Mouse (Mus musculus): ENCODE data around the gene Slc6a20b. TPM values are rescaled to one million over a fixed set of nuclear protein-coding genes. Genes with fewer than 3 reads are reported as not detected.

The Slc6a20b gene
- polyA plus RNA-seq, 1 experiment from 2014 or later: 0.24 TPM

DNA sequence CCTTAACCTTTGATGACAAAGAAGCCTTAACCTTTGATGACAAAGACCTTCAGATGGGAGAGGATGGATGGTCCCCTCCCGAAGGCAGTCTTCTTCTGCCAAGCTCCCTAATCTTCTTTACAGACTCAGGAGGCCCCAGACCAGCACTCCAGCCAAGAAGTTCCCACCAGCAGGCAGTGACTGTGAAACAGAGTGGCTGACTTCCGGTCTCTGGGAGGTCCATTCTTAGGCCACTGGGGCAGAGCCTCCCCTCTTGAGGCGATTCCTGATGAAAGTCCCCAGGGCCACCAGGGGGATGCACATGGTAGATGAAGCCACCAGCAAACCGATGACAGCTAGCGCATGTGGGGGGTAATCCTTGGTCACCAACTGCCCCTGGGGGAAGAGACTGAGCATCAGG, 4.4 kb upstream of the Slc6a20b start:
- Histone ChIP-seq H3K4me1 (no peaks in the 10 kb centered on the region), H3K27ac (replicated peaks) (no peak overlapping the region), H3K27me3 (no peaks in the 10 kb centered on the region), H3K4me2 (replicated peaks) (no peak overlapping the region), H3K9ac (replicated peaks) (no peak overlapping the region), H3K36me3 (no peaks in the 10 kb centered on the region), H3K9me3 (no peaks in the 10 kb centered on the region), H3K4me3 (no peak overlapping the region)
- no peak for ATAC-seq (replicated peaks)
- WGBS: 71% methylated on average over 5 of the region's 5 CpGs

DNA sequence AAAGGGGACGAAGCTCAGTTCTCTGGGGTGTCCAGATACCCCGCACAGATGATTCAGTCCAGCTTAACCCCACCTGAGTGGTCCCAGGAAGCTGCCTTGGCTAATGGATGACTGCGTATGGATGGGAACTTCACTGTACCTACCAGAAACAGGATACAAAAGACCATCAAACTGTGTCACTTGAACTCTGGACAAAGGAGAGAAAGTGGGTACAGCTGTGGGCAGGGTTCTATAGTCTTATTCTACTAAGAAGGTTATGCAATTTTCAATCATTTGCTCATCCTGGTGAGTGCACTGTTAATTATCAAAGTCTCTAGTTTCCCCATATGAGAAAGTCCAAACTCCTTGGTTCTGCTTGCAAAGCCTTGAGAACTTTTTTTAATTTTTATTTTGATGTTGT, 628 bp upstream of the Slc6a20b start:
- WGBS: 89% methylated on average over 3 of the region's 3 CpGs
- H3K27me3 ChIP-seq: no peaks in the 10 kb centered on the region
- H3K9me3 ChIP-seq: no peaks in the 10 kb centered on the region
- H3K9ac ChIP-seq (replicated peaks): no peak overlapping the region
- no peaks in the 10 kb centered on the region for H3K4me1 ChIP-seq
- H3K27ac ChIP-seq (replicated peaks): no peak overlapping the region
- H3K4me3 ChIP-seq: no peak overlapping the region
- H3K4me2 ChIP-seq (replicated peaks): no peak overlapping the region
- H3K36me3 ChIP-seq: no peaks in the 10 kb centered on the region
- ATAC-seq (replicated peaks): no peak

DNA sequence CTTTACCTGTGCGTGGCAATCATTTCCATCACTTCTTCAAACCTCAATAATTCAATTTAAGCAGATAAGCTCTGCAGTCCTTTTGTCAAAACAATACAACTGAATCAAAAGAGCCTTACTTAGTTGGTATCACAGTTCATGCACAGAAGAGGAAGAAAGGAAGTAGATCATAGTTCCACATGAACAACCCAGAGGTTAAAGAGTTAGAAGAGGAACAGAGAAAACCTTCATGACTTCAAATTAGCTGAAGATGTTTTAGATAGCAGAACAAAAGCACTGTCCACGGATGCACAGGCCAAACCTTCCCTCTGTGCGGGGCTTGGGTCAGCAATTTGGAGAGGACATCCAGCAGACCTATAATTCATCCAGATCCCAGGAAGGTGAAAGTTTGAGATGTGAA, 699 bp downstream of the Slc6a20b start:
- H3K4me1 ChIP-seq: no peaks in the 10 kb centered on the region
- H3K4me3 ChIP-seq: no peak overlapping the region
- 87% methylated on average over 3 of the region's 3 CpGs for WGBS
- H3K4me2 ChIP-seq (replicated peaks): no peak overlapping the region
- H3K36me3 ChIP-seq: no peaks in the 10 kb centered on the region
- no peak for ATAC-seq (replicated peaks)
- H3K27me3 ChIP-seq: no peaks in the 10 kb centered on the region
- H3K9ac ChIP-seq (replicated peaks): no peak overlapping the region
- H3K9me3 ChIP-seq: no peaks in the 10 kb centered on the region
- no peak overlapping the region for H3K27ac ChIP-seq (replicated peaks)

DNA sequence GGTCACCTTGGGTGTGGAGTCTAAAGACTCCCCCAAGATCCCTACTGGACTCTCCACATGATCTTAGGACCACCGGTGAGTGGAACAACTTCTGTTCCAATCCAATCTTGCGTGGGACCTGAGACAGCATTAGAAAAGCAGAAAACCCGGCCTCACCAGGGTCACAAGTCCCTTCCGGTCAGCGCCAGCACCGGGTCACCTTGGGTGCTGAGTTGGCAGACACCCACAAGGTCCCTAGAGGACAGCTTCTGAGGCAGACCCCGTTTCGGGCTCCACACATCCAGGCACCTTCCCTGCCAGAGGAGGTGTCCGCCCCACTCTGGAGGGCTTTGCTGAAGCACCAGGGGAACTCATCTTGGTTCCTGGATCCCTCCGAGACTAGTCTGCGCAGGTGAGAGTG, 6.5 kb downstream of the Slc6a20b start:
- 93% methylated on average over 11 of the region's 11 CpGs for WGBS
- H3K4me2 ChIP-seq (replicated peaks): no peak overlapping the region
- H3K4me3 ChIP-seq: no peak overlapping the region
- H3K9me3 ChIP-seq: no peaks in the 10 kb centered on the region
- H3K36me3 ChIP-seq: no peaks in the 10 kb centered on the region
- no peaks in the 10 kb centered on the region for H3K4me1 ChIP-seq
- no peak for ATAC-seq (replicated peaks)
- no peak overlapping the region for H3K27ac ChIP-seq (replicated peaks)
- H3K9ac ChIP-seq (replicated peaks): no peak overlapping the region
- H3K27me3 ChIP-seq: no peaks in the 10 kb centered on the region

DNA sequence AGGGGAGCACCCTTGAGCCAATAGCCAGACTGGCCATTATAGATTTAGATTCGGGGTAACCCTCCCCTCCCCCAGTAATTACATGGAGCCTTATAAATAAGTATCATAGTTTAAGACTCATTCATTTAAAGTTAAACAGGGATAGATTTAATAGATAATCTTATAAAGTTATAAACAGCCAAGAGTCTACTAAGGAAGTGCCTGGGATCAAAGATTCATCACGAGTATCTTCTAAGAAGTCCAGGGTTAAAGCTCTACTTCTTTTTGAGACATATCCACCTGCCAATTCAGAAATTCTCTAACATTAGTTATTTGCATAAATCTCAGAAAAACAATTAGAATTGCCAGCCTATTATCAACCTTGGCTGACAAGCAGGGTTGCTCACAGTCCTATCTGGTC, 7.6 kb downstream of the Slc6a20b start:
- H3K4me2 ChIP-seq (replicated peaks): no peak overlapping the region
- no peaks in the 10 kb centered on the region for H3K9me3 ChIP-seq
- H3K9ac ChIP-seq (replicated peaks): no peak overlapping the region
- no peak for ATAC-seq (replicated peaks)
- H3K27ac ChIP-seq (replicated peaks): no peak overlapping the region
- no peak overlapping the region for H3K4me3 ChIP-seq
- no peaks in the 10 kb centered on the region for H3K36me3 ChIP-seq
- no peaks in the 10 kb centered on the region for H3K27me3 ChIP-seq
- H3K4me1 ChIP-seq: no peaks in the 10 kb centered on the region
- WGBS: 82% methylated on average over 2 of the region's 2 CpGs

DNA sequence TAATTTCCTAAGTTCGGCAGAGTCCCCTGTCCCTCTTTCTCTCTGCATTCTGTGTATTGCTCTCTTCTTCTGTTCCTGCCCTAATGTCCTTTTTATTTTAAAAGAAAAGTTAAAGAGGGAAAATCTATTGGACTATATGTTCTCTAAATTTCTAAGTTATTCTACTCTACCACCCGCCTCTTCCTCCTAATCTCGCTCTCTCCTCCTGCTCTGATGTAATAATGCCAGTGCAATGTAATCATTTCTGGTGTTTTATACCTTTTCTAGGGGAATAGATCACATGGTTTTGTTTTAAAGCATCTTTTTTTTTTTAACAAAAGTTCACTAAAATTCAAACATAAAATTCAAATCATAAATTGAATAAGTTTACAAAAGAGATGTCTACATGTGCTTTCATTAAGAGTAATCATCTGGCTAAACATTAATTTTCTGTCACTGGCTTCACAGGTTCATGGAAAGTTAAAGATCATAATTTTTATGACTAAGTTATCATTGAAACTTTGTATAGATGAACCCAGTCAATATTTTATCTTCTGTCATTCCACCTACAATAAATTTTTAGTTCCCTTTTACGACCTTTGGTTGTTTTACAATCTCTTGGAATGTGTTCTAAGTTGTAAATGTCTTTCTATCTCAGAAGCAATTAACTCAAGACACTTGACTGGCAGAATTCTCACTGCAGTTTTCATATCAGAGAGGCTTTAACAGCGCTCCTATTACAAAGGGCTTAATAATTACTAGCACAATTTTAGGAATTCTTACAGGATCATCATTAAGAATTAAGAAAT, 11.9 kb downstream of the Slc6a20b start:
- Histone ChIP-seq H3K4me3 (no peak overlapping the region), H3K9ac (replicated peaks) (no peak overlapping the region), H3K27me3 (no peaks in the 10 kb centered on the region), H3K27ac (replicated peaks) (no peak overlapping the region), H3K36me3 (no peaks in the 10 kb centered on the region), H3K4me1 (no peaks in the 10 kb centered on the region), H3K4me2 (replicated peaks) (no peak overlapping the region), H3K9me3 (no peaks in the 10 kb centered on the region)
- 87% methylated on average over 5 of the region's 5 CpGs for WGBS
- no peak for ATAC-seq (replicated peaks)

DNA sequence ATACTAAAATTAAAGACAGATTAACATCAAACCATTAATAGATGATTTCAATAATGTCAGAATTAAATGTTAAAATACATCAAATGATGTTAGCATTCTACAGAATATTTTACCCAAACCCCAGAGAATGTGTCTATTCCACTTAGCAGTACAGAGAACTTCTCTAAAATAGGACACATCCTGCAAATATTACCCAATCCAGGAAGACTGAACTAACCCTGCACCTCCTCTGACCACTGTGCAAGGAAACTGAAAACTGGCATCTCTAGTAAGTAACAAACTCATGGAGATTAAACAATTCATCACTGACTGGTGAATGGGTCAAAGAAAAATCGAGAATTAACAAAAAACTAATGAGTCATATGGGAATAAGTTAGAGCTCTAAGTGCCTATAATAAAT, 30.8 kb downstream of the Slc6a20b start:
- H3K4me2 ChIP-seq (replicated peaks): no peak overlapping the region
- H3K27ac ChIP-seq (replicated peaks): no peak overlapping the region
- no peak for ATAC-seq (replicated peaks)
- H3K36me3 ChIP-seq: no peaks in the 10 kb centered on the region; the same call in 1 of the 2 replicates
- WGBS: 98% methylated on average over 1 of the region's 1 CpGs
- no peaks in the 10 kb centered on the region for H3K4me1 ChIP-seq
- no peak overlapping the region for H3K4me3 ChIP-seq
- no peak overlapping the region for H3K9ac ChIP-seq (replicated peaks)
- no peaks in the 10 kb centered on the region for H3K27me3 ChIP-seq
- no peaks in the 10 kb centered on the region for H3K9me3 ChIP-seq

DNA sequence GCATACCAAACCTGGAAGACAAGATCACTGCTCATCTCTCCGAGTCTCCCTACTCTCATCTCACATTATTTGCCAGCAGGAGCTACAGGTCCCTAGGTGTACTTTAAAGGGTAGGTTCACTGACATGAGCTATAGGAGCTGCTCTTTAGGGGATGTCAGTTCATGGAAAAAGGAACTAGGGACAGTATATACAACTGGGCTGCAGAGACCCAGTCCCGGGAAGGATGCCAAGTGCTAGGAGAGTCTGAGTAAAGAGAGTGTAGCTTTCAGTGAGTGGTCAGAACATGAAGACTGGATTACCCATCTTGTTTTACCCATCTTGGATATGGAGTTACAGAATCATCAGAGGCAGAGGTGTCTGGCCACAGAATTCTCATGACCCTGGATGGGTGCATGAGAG, 35.0 kb downstream of the Slc6a20b start:
- Histone ChIP-seq H3K4me2 (replicated peaks) (no peak overlapping the region), H3K9ac (replicated peaks) (no peak overlapping the region), H3K4me3 (no peak overlapping the region), H3K4me1 (no peaks in the 10 kb centered on the region), H3K27ac (replicated peaks) (no peak overlapping the region), H3K9me3 (no peaks in the 10 kb centered on the region), H3K36me3 (peaks cover 6% of the 10 kb centered on the region), H3K27me3 (no peaks in the 10 kb centered on the region)
- WGBS: 96% methylated on average over 2 of the region's 2 CpGs
- no peak for ATAC-seq (replicated peaks)

DNA sequence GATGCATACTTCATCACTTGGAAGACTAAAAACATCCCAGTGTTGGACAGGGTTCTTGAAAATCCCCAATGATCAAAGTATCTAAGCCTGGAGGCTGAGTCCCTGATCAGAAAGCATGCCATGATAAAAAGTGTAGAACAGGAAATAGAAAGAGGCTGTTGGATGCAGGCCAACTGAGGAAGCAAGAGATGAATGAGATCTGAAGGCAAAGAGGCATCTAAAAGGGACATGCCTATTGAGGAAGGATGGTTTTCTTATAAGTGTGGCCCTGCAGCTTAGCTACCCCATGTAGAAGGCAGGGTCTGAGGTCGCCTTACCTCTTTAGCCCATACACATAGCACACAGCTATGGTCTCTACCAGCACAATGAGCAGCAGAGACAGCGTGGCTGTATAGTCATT, 35.5 kb downstream of the Slc6a20b start:
- Histone ChIP-seq H3K36me3 (peaks cover 8% of the 10 kb centered on the region), H3K9ac (replicated peaks) (no peak overlapping the region), H3K4me3 (no peak overlapping the region), H3K27ac (replicated peaks) (no peak overlapping the region), H3K4me1 (no peaks in the 10 kb centered on the region), H3K9me3 (no peaks in the 10 kb centered on the region), H3K4me2 (replicated peaks) (no peak overlapping the region), H3K27me3 (no peaks in the 10 kb centered on the region)
- ATAC-seq (replicated peaks): no peak
- 98% methylated on average over 2 of the region's 2 CpGs for WGBS

DNA sequence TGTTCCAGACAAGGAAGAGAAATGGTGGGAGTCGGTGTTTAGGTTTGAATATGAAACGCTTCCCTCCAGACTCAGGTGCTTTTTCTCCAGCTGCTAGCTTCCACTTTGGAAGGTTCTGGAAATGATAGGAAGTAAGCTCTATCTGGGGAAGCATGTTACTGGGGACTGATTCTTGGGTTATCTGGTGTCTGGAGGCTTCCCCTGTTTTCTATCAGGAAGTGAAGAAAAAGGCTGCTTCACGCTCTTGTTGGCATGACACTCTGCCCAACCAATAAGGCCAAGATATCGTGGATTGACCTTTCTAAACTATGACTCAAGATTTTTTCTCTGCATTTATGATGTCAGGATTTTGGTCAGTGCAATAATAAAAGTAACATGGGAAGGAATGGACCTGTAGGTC, 37.2 kb downstream of the Slc6a20b start:
- Histone ChIP-seq H3K4me3 (no peak overlapping the region), H3K9me3 (no peaks in the 10 kb centered on the region), H3K27me3 (no peaks in the 10 kb centered on the region), H3K9ac (replicated peaks) (no peak overlapping the region), H3K4me1 (no peaks in the 10 kb centered on the region), H3K4me2 (replicated peaks) (no peak overlapping the region), H3K27ac (replicated peaks) (no peak overlapping the region), H3K36me3 (peaks cover 16% of the 10 kb centered on the region)
- ATAC-seq (replicated peaks): no peak
- 92% methylated on average over 4 of the region's 4 CpGs for WGBS

DNA sequence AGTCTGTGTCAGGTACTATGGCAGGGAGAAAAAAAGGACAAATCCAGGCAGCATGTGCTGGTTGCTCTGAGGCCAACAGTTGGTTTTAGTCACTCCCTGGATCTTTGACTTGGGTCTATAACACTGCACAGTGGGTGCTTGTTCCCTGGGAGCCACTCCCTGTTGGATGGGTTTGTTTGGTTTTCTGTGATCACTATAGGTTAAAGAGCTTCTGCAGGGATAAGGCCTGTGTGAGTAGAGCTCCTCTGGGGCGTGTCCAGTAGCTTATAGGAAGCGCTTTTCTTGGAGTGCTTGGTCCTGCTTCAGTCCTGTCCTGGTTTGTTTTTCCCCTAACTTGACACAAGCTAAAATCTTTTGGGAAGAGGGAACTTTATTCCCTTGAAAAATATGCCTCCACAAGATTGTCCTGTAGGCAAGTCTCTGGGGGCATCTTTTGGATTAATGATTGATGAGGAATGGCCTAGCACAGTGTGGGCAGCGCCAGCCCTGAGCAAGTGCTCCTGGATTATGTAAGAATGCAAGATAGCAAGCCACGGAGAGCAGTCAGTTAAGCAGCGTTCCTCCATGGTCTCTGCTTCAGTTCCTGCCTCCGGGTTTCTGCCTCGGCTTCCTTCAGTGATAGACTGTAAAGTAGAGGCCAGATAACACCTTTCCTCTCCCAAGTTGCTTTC, 43.0 kb downstream of the Slc6a20b start:
- H3K36me3 ChIP-seq: peaks cover 31% of the 10 kb centered on the region
- WGBS: 94% methylated on average over 7 of the region's 7 CpGs
- H3K27ac ChIP-seq (replicated peaks): no peak overlapping the region
- no peaks in the 10 kb centered on the region for H3K4me1 ChIP-seq
- no peak overlapping the region for H3K9ac ChIP-seq (replicated peaks)
- no peak overlapping the region for H3K4me3 ChIP-seq
- H3K4me2 ChIP-seq (replicated peaks): no peak overlapping the region
- H3K27me3 ChIP-seq: no peaks in the 10 kb centered on the region
- H3K9me3 ChIP-seq: no peaks in the 10 kb centered on the region
- no peak for ATAC-seq (replicated peaks)

DNA sequence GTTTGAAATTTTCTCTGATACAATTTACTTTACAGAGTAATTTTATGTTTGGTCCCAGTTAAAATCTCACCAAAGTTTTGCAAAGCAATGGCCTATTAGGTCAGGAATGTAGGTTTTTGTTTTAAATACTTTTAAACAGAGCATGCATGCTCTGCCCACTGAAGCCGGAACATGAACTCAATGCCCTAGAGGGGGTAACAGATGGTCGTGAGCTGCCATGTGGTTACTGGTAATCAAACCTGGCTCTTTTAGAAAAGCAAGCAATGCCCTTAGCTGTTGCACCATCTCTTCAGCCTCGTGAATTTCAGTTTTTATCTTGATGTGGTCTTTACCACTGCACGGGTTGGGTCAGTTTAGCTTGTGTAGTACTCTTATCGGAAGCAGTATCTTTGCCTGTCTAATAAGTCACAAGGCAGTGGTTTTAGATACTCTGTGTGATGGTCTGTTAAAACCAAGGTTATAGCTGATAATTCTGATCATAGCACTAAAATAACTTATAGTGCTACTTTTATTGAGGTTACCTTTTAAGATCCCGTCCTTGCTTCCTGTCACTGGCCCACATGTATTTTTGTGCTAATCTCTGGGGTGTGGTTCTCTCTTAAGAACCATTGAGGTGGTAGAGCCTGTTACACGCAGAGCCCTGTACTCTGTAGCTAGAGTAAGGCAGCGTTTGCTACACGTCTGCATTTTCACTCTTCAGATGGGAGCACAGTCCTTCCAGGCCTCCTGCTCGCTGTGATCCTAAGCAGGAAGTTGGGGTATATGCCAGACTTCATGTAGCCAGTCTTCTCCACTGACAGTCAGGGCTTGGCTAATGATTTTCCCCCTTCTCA, 54.8 kb downstream of the Slc6a20b start:
- WGBS: 85% methylated on average over 10 of the region's 10 CpGs
- no peak overlapping the region for H3K9ac ChIP-seq (replicated peaks)
- H3K36me3 ChIP-seq: peaks cover 26% of the 10 kb centered on the region
- H3K4me3 ChIP-seq: no peak overlapping the region
- no peaks in the 10 kb centered on the region for H3K9me3 ChIP-seq
- no peak overlapping the region for H3K4me2 ChIP-seq (replicated peaks)
- no peaks in the 10 kb centered on the region for H3K4me1 ChIP-seq
- no peaks in the 10 kb centered on the region for H3K27me3 ChIP-seq
- H3K27ac ChIP-seq (replicated peaks): no peak overlapping the region
- no peak for ATAC-seq (replicated peaks)
